Mouse (Mus musculus) intestine, embryonic 14.5 days (tissue): ENCODE data around the gene Tgfbr1. TPM values are rescaled to one million over a fixed set of nuclear protein-coding genes. Genes with fewer than 3 reads are reported as not detected.

ENCODE experiments used
- ATAC-seq: fragments of 200-750 bp; cut with Nextera tagmentation; replicated peaks from 2 replicates; pipeline ENCODE4 v1.8.0; 2017; ENCODE audit warnings: low read depth, moderate number of reproducible peaks, moderate TSS enrichment, moderate library complexity; ENCODE audit not compliant: low FRiP score, low TSS enrichment
- DNase-seq: peaks from one replicate; pipeline ENCODE4 v3.0.0-alpha.2; 2018; ENCODE audit warnings: low spot score
- H3K27ac ChIP-seq: fragments of 300-500 bp; sonication (generic); 2 replicates; pipeline ENCODE4 v1.5.1; 2014; ENCODE audit warnings: low read depth, mild to moderate bottlenecking, control low read depth
- H3K27me3 ChIP-seq: fragments of 300-500 bp; sonication (generic); replicated peaks from 2 replicates; pipeline ENCODE4 v1.6.1; 2014; ENCODE audit warnings: low read length, control low read depth; ENCODE audit not compliant: control insufficient read depth, insufficient read depth
- H3K36me3 ChIP-seq: fragments of 300-500 bp; sonication (generic); 2 replicates; pipeline ENCODE4 v1.6.1; 2014; ENCODE audit warnings: low read length, control low read depth; ENCODE audit not compliant: control insufficient read depth, insufficient read depth
- H3K4me1 ChIP-seq: fragments of 300-500 bp; sonication (generic); replicated peaks from 2 replicates; pipeline ENCODE4 v1.6.1; 2014; ENCODE audit warnings: low read length, control low read depth, mixed read lengths; ENCODE audit not compliant: control insufficient read depth, insufficient read depth
- H3K4me2 ChIP-seq: fragments of 300-500 bp; sonication (generic); 2 replicates; pipeline ENCODE4 v1.6.1; 2014; ENCODE audit warnings: low read length
- H3K4me3 ChIP-seq: fragments of 300-500 bp; sonication (generic); 2 replicates; pipeline ENCODE4 v1.5.1; 2014; ENCODE audit warnings: low read depth, low read length, control low read depth, mixed read lengths
- H3K9ac ChIP-seq: fragments of 300-500 bp; sonication (generic); 2 replicates; pipeline ENCODE4 v1.6.1; 2014; ENCODE audit warnings: mild to moderate bottlenecking, low read length
- H3K9me3 ChIP-seq: fragments of 300-500 bp; sonication (generic); 2 replicates; pipeline ENCODE4 v1.6.1; 2016; ENCODE audit warnings: low read length, control low read depth; ENCODE audit not compliant: control insufficient read depth
- WGBS: fragments of 180-500 bp; shearing (Covaris S2); extraction: QIAGEN DNeasy Blood & Tissue Kit; methylation state at CpG from one replicate; pipeline ENCODE4 v1.1.7; 2014; 5-methylcytosine and 5-hydroxymethylcytosine counted together
- polyA plus RNA-seq: library from polyadenylated mRNA; unstranded; fragments of >200 nt; fragmentation: Nextera tagmentation; extraction: Ambion mirVana; gene quantifications from 2 replicates; pipeline ENCODE4 v1.2.1, GENCODE M21; 2014

Tgfbr1 gene
- 46.0 and 50.9 TPM in 2 replicates for polyA plus RNA-seq

GRCm38 (mm10) chr4:47352803-47353388, at the start of gene Tgfbr1:
TSS of gene Tgfbr1 (plus strand) at chr4:47353222.
- DNase-seq (peak; percentile 97), ATAC-seq (peak; percentile 99)
- Histone ChIP-seq H3K9me3 (no peaks in the 10 kb centered on the region), H3K36me3 (no peaks in the 10 kb centered on the region), H3K9ac (peak within 1 kb of the TSS; percentile 94), H3K27ac (peak within 1 kb of the TSS; percentile 95), H3K4me2 (peak within 1 kb of the TSS; percentile 99), H3K27me3 (no peaks in the 10 kb centered on the region), H3K4me1 (peaks cover 14% of the 10 kb centered on the region), H3K4me3 (peak within 1 kb of the TSS; percentile 91)
- under 1% methylated on average over 47 of the region's 65 CpGs for WGBS

- Histone ChIP-seq H3K36me3 (no peaks in the 10 kb centered on the region), H3K9me3 (peaks cover 5% of the 10 kb centered on the region; the same call in 1 of the 2 replicates), H3K4me3 (no peak overlapping the region), H3K4me2 (no peak overlapping the region), H3K27ac (no peak overlapping the region), H3K27me3 (no peaks in the 10 kb centered on the region), H3K4me1 (no peaks in the 10 kb centered on the region), H3K9ac (no peak overlapping the region)
- no peak for ATAC-seq
- no peak for DNase-seq
- 66% methylated on average over 5 of the region's 5 CpGs for WGBS
These were observed 49.6 kb upstream of the Tgfbr1 start for GRCm38 (mm10) chr4:47303340-47303998.

GRCm38 (mm10) chr4:47309886-47310625, 43.0 kb upstream of the Tgfbr1 start:
- no peak overlapping the region for H3K9ac ChIP-seq
- H3K27ac ChIP-seq = no peak overlapping the region
- no peaks in the 10 kb centered on the region for H3K36me3 ChIP-seq
- no peaks in the 10 kb centered on the region for H3K9me3 ChIP-seq
- DNase-seq (no peak), ATAC-seq (no peak)
- no peaks in the 10 kb centered on the region for H3K4me1 ChIP-seq
- no peak overlapping the region for H3K4me2 ChIP-seq
- no peaks in the 10 kb centered on the region for H3K27me3 ChIP-seq
- 84% methylated on average over 12 of the region's 12 CpGs for WGBS
- H3K4me3 ChIP-seq = no peak overlapping the region

- DNase-seq (no peak), ATAC-seq (no peak)
- no peaks in the 10 kb centered on the region for H3K36me3 ChIP-seq
- no peak overlapping the region for H3K4me2 ChIP-seq
- WGBS = 73% methylated on average over 6 of the region's 6 CpGs
- H3K9ac ChIP-seq = no peak overlapping the region
- H3K4me1 ChIP-seq = no peaks in the 10 kb centered on the region
- no peak overlapping the region for H3K27ac ChIP-seq
- no peaks in the 10 kb centered on the region for H3K9me3 ChIP-seq
- H3K4me3 ChIP-seq = no peak overlapping the region
- H3K27me3 ChIP-seq = no peaks in the 10 kb centered on the region
These were observed 42.2 kb upstream of the Tgfbr1 start for GRCm38 (mm10) chr4:47310812-47311211.

GRCm38 (mm10) chr4:47311467-47311866, 41.6 kb upstream of the Tgfbr1 start:
- Histone ChIP-seq H3K4me3 (no peak overlapping the region), H3K4me1 (no peaks in the 10 kb centered on the region), H3K4me2 (no peak overlapping the region), H3K9ac (no peak overlapping the region), H3K9me3 (no peaks in the 10 kb centered on the region), H3K36me3 (no peaks in the 10 kb centered on the region), H3K27me3 (no peaks in the 10 kb centered on the region), H3K27ac (no peak overlapping the region)
- no peak for DNase-seq
- ATAC-seq = no peak
- WGBS = 91% methylated on average over 6 of the region's 6 CpGs

- no peaks in the 10 kb centered on the region for H3K27me3 ChIP-seq
- 64% methylated on average over 7 of the region's 7 CpGs for WGBS
- H3K9ac ChIP-seq = no peak overlapping the region
- no peak overlapping the region for H3K4me3 ChIP-seq
- no peaks in the 10 kb centered on the region for H3K36me3 ChIP-seq
- H3K9me3 ChIP-seq = no peaks in the 10 kb centered on the region
- ATAC-seq (no peak), DNase-seq (no peak)
- no peak overlapping the region for H3K4me2 ChIP-seq
- no peak overlapping the region for H3K27ac ChIP-seq
- no peaks in the 10 kb centered on the region for H3K4me1 ChIP-seq
These were observed 41.1 kb upstream of the Tgfbr1 start for GRCm38 (mm10) chr4:47311929-47312328.

GRCm38 (mm10) chr4:47312676-47313075, 40.3 kb upstream of the Tgfbr1 start:
- Histone ChIP-seq H3K4me3 (no peak overlapping the region), H3K4me2 (no peak overlapping the region), H3K27me3 (no peaks in the 10 kb centered on the region), H3K27ac (no peak overlapping the region), H3K9me3 (no peaks in the 10 kb centered on the region), H3K36me3 (no peaks in the 10 kb centered on the region), H3K4me1 (no peaks in the 10 kb centered on the region), H3K9ac (no peak overlapping the region)
- WGBS = 73% methylated on average over 14 of the region's 14 CpGs
- no peak; the same call in 1 of the 2 replicates for ATAC-seq
- DNase-seq = no peak

GRCm38 (mm10) chr4:47313710-47314410, 39.2 kb upstream of the Tgfbr1 start:
- Histone ChIP-seq H3K9me3 (no peaks in the 10 kb centered on the region), H3K4me3 (no peak overlapping the region), H3K36me3 (no peaks in the 10 kb centered on the region), H3K4me2 (no peak overlapping the region), H3K27ac (no peak overlapping the region), H3K9ac (no peak overlapping the region), H3K27me3 (no peaks in the 10 kb centered on the region), H3K4me1 (no peaks in the 10 kb centered on the region)
- WGBS = 83% methylated on average over 8 of the region's 8 CpGs
- ATAC-seq (no peak), DNase-seq (no peak)
